Comparison of ENCODE assay signal across 20 mouse cellular contexts in the genomic region with DNA sequence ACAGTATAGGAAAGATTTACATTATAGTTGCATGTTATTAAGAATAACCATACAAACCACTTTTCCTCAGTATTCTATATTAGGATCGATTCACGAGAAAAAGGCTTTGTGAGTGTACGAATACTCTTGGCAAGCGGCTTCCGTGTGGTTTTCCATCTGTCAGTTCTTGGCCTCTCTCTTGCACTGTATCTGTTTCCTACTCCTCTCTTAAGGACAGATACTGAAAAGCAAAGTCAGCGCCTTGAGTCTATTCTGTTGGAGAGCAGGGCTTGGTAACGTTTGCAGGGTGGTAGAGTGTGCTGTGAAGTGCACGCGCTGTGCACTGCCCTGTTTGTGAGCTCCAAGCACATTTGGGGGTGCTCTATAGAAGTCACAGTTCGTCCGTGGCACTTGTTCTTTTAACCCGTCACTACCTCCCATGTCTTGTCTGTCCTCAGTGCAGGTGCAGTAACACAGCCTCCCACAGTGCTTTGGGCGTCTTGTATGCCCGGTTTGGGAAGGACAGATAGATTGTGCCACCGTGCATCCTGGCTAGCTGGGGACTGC. TPM values are rescaled to one million over a fixed set of nuclear protein-coding genes. Genes with fewer than 3 reads are reported as not detected.
DNase-seq lines count a peak whose midpoint lies in the region; ATAC-seq and TF ChIP-seq lines count a peak whose summit lies in the region.
"Had no signal": no experiment of that assay in that cellular context is flagged by ENCODE, and none has a peak within 500 bp of the region (broad histone marks: within the 10 kb centered on the region; RNA-seq: fewer than 3 reads in every experiment).

No protein-coding gene starts in this region.

- peaks cover 6% of the 10 kb centered on the region for H3K4me1 ChIP-seq in cortical plate, adult 2 months (ENCODE audit: control insufficient read depth, insufficient read depth, low read length)
- H3K4me1 ChIP-seq: embryonic facial prominence, embryonic 15.5 days had no signal

- peak; percentile 44 to 52 for DNase-seq in cerebellum, adult 18-20 months
- DNase-seq in cerebellum, adult 9-10 months, result no peak
- DNase-seq in frontal cortex, postnatal 14 days (ENCODE audit: low spot score in 2 of 2), result no peak
- DNase-seq in brain, adult 2 months (ENCODE audit: low read depth, low spot score), result peak; percentile 85
- DNase-seq in gastrocnemius, postnatal 14 days, result no peak
- DNase-seq: adrenal gland, postnatal 14 days; kidney, adult 2 months; left cerebral cortex, postnatal 4 days; lung, postnatal 10 days; midbrain, embryonic 14.5 days; spleen, adult 18-20 months had no signal

- TF ChIP-seq POLR2A in cortical plate, adult 2 months (IDR thresholded peaks at IDR 0.05; ENCODE audit: extremely low read depth, insufficient read depth, low read length), result no peak

- intact Hi-C loops in gastrocnemius, postnatal 14 days (cut with DNase I; ENCODE audit: low total_unique reads), result no loop called here

- ATAC-seq in frontal cortex, adult (ENCODE audit: low TSS enrichment), result peak; percentile 78
- no peak for ATAC-seq in erythroblast, adult 5-6 weeks (replicated peaks; ENCODE audit: low FRiP score, poor library complexity, severe bottlenecking)

- peak overlapping the region; percentile 37; the same call in 1 of the 2 replicates for H3K27ac ChIP-seq in cortical plate, adult 2 months (ENCODE audit: insufficient read depth, low read length)
- H3K27ac ChIP-seq: embryonic facial prominence, embryonic 15.5 days; heart, embryonic 10.5 days; hindbrain, embryonic 15.5 days; kidney, postnatal 0 days; limb, embryonic 15.5 days; liver, embryonic 14.5 days had no signal

- H3K4me3 ChIP-seq in cortical plate, adult 2 months (ENCODE audit: insufficient read depth, low read length), result no peak overlapping the region
- H3K4me3 ChIP-seq: embryonic facial prominence, embryonic 15.5 days; heart, embryonic 10.5 days; hindbrain, embryonic 15.5 days; limb, embryonic 15.5 days had no signal

- no peak for TF ChIP-seq CTCF in cortical plate, adult 2 months (IDR thresholded peaks at IDR 0.05; ENCODE audit: extremely low read depth, insufficient read depth, low read length)

RNA-seq across cellular contexts. Expression of a gene that starts 15.6 kb away (rescaled TPM):
- 40.7 and 41.8 TPM in 2 replicates for polyA plus RNA-seq in cortical plate, adult 2 months (2012; rRNA removed)
- 13.2 and 15.0 TPM in 2 replicates for total RNA-seq in erythroblast, adult 5-6 weeks (2015; ENCODE audit: low replicate concordance)
- total RNA-seq in erythroblast, adult 5-6 weeks (2017; ENCODE audit: low replicate concordance), result 25.0 and 37.5 TPM in 2 replicates
- 10 to 100 TPM; 15.6 to 16.7 TPM for total RNA-seq in gastrocnemius, postnatal 14 days (2021)

RNA-seq across cellular contexts. Expression of a gene that starts 29.5 kb away (rescaled TPM):
- 4.4 and 4.5 TPM in 2 replicates for polyA plus RNA-seq in cortical plate, adult 2 months (2012; rRNA removed)
- total RNA-seq in erythroblast, adult 5-6 weeks (2015; ENCODE audit: low replicate concordance), result 6.5 and 9.6 TPM in 2 replicates
- 2.9 and 4.6 TPM in 2 replicates for total RNA-seq in erythroblast, adult 5-6 weeks (2017; ENCODE audit: low replicate concordance)
- 1 to 10 TPM; 4.2 to 4.7 TPM for total RNA-seq in gastrocnemius, postnatal 14 days (2021)

Comparison
In these comparisons a context has a peak if more than half of its experiments do, and no peak if none do; other contexts are left out.
1. DNase-seq: peak in cerebellum, adult 18-20 months (2 of 2) and brain, adult 2 months (single experiment); none in cerebellum, adult 9-10 months (single experiment), frontal cortex, postnatal 14 days (0 of 2) and gastrocnemius, postnatal 14 days (single experiment).